Mouse (Mus musculus) lung, postnatal 25 days (tissue): ENCODE results near the gene Fhit.
A peak's percentile ranks its signal among the peaks of the same experiment; 100 is the strongest.
"Not testable (repeated sequence)": the region's sequence is repeated elsewhere in the genome, so short reads cannot be mapped to it uniquely, and the experiment has no call there.

ENCODE experiments used
- DNase-seq: peaks from one replicate; pipeline ENCODE4 v3.0.0; 2022; ENCODE audit warnings: low spot score

The Fhit gene

DNA sequence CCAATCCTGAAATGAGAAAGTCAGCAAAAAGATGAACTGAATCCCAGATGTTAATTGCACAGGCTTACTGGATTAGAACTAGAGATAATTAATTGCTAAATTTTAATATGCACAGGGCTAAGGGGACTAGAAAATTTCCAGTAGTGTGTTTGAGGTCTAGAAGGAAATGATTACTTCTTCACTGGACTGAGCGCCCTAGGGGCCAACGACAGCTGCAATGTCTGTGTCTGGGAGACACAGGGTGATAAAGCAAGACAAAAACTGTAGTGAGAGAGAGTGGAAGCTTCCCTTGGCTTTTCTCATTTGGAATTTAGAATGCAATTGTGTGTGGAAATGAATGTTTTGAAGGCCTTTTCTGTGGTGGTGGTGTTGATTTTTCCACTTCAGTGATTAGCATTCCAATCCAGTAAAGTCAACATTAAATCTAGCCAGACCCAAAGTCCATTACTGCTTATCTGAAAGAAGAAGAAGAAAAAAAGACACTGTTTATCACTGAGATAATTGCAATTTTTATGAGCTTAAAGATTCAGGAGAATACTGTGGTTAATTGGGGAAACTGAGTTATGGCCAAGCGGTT, 1184.8 kb downstream of the Fhit start:
- no peak for DNase-seq

DNA sequence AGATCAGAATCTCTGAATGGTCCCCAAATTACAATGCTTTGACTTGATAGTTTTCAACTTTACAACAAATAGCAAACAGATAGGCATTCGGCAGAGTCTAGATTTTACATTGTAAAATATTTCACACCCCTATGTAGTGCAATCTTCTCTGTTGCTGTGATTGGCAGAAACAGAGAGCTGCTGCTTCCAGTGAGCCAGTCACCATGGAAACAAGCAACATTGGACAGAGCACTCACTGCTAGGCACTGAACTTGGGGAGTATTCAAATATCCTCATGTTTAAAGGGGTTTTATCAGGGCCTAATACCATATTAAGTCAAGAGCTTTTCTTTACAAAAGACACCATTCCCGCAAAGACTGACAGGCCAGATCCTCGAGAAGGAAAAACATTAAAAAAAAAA, 1187.4 kb downstream of the Fhit start:
- no peak for DNase-seq

DNA sequence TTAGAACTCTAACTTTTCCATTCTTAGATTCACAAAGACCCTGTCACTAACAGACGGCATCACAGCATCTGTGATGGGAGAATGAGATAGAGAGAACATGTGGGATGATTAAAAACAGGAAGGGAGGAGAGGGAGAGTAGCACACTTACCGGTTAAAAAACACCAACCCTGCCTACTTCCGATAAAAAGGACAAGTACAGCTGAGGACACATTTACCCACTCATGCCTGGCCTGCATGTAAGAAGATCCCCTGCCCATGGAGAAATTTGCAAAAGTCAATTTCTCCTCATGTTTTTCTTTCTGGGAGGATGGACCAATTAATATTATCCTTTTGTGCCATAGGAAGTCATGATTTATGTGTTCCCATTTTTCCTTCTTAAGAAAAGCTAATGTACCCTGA, 1198.0 kb downstream of the Fhit start:
- DNase-seq = no peak

DNA sequence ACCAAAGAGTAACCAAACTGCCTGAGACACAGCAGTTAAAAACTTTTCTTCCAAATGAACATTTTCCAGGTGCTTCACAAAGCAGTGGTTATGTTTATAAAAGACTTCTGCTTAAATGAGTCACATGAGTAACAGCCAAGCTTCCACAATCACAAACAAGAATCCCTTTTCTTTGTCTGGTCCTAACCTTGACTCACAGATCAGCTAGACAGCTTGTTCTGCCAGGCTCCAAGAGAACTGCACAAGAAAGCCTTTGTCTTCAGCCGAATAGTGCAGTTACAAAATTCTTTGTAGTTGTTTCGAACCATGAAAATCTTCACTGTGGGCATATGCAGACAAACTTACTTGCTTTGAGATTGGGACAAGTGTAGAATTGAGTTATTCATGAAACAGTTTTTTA, 1201.4 kb downstream of the Fhit start:
- no peak for DNase-seq

DNA sequence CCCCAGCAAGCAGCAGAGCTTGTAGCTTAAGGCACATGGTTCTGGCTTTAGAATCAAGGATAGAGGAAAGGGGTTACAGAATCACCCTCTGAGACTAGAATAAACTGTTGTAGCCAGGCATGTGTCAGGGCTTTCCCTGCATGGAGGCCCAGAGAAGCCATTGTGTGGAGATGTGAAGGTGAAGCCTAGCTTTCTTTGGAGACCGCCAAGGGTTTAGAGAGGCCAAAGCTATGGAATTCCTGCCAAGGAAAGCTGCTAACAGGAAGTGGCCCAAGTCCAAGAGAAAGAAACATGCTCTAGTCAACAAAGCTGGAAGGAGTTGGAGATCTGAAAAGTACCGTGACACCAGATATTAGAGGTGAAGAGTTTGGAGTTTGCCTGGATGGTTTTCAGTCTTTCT, 1262.3 kb downstream of the Fhit start:
- DNase-seq = no peak

DNA sequence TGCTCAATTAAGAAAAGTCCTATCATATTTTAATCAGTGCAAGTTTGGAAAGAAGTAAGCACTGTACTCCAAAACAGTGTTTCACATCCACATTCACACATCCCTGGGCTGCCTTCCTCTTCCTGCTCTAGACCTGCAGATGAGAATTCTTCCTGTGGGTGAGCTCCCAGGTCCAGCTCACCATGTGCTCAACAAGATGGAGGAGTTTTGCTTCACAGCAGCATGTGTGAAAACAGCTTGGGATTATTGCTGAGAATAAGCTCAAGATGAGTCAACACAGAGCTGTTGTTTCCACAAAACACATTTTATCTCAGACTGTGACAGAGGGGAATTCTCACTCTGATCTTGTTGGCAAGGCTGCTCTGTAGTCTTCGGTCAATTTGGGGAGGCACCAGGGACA, 1265.3 kb downstream of the Fhit start:
- DNase-seq = no peak

DNA sequence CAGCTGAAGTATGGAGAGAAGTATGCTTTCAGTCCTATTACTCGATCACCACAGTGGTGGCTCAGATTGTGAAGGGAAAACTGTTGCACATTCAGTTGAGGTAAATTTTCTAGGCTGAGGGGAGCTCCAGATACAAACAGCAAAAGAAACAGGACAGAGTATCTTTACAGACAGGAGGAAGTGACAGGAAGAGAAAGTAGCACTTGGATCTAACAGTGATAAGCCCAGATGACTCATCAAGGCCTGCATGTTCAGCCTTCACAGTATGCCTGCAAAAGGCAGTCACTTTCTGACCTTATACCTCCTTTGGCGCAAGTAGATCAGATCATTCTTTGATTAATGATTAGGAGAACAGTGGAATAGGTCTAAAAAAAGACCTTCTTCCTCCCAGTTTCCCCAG, 1309.8 kb downstream of the Fhit start:
- no peak for DNase-seq

DNA sequence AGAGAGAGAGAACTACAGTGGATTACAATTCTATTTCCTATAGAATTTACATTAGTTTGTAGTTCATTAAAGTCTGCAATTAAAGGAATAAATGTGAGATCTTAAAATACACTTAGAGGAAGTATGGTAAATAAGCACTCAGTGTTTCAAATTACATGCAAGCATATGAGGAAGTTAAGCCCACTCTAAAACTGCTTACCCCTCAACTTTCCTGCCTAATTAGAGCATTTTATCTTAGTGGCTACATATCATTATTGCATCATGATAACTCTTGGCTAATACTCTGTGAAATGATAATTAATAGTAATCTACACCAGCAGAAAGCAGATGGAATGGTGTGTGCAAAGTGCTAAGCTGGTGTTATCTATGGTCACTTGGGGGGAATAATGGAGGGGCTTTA, 1329.5 kb downstream of the Fhit start:
- DNase-seq = no peak

DNA sequence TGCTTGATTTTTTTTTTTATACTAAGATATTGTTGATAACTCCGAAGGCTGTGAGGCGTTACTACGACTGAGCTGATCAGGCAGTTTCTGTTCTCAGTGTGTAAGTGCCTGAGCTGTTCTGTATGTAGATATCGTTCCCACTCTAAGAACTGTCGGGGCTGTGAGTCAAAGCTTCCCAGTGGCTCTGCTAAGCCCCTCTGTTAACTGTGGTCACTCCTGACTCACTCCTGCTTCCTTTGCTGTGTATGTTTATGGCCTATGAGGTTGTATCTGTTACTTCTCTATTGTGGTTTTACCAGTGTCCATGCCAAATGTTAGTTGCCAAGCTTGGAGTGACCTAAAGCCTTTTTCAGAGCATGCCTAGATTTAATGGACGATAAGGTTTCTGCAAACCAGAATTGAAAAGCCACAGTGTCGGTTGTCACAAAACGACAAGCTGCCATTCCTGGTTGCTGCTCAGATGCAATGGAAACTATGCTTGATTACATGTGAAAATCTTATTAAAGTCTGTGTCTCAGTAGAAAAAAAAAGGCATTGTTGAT, 1333.1 kb downstream of the Fhit start:
- not testable (repeated sequence) for DNase-seq

DNA sequence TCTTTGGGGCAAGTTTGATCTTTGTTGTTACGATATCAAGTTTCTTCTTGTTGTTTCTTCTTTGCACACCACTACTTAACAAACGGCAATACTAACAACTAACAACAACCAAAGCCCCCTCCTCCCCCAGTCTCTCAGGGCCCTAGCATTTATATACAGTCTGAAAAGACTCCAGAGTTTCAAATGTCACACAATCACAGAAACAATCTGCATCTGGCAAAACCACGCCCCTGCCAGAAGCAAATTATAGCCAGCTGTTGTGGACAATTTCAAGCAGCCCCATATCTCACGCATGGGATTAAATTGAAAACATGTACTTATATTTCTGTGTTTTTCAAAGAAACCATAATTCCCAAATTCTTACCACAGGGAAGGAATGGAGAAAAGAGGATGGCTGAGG, 1345.9 kb downstream of the Fhit start:
- no peak for DNase-seq

DNA sequence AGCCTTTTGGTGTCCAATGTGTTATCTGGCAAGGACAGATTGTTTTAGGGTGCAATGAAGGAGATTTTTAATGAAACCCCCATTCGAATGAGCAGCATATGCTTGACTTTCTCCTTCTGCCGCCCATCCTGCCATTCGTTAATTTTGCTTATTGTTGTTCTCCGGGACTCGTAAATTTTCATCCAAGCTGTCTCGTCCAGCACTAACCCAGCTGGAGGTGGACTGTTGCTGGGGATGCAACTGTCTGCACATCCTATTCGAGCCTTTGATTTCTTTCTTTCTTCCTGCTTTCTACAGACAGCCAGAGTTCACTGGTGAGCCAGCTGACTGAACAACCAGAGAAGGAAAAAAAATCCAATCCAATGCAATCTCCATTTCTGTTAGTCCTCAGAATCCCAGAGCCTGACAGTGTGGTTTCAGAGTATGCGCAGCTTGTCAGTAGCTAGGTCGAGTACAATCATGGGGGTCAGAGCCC, 1350.0 kb downstream of the Fhit start:
- DNase-seq = no peak

DNA sequence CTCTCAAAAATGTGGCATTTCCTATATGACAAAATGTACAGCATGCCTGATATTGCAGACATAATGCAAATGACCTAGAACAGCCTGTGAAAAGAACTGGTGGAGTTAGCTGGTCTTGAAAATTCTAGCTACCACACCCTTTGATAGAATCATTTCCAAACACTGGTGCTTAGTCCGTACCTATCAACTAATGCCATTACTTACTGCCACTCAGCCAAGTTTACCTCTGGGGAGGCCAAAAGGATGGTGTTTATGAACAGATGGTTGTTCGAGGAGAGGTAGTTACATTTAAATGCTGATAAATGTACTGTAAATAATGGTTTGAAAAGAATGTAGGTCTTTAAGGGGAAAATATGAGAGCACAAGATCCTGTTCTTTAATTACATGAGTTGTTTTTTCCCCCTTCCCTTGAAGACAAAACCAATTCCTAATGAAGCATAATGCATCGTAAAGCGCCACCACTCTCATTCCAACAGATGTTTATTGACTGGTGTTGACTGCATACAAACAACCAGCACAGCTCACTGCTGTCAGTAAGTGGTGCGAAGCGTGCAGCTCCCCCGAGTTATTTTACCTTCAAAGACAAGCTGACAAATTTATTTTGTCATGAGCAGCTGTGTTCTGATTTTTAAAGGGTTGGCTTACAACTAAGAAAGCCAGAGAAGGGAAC, 1350.5 kb downstream of the Fhit start:
- no peak for DNase-seq

DNA sequence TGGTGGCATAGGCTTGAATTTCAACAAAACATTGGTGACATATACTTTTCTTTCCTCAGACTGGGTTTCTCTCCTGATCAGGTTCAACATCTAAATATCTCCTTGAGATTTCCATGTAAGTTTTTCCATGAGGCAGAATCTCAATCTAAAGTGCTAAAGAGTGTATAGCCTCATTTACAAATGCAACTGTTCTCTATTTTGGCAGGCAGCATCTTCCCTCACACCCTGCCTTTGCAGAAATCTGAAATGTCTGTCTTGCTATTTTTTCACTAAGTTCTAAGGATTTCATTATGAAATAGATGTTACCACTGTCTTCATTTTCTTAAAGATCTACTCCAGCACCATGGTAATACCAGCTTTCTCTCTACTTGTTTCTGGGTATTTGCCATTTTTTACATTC, 1368.4 kb downstream of the Fhit start:
- DNase-seq = no peak

DNA sequence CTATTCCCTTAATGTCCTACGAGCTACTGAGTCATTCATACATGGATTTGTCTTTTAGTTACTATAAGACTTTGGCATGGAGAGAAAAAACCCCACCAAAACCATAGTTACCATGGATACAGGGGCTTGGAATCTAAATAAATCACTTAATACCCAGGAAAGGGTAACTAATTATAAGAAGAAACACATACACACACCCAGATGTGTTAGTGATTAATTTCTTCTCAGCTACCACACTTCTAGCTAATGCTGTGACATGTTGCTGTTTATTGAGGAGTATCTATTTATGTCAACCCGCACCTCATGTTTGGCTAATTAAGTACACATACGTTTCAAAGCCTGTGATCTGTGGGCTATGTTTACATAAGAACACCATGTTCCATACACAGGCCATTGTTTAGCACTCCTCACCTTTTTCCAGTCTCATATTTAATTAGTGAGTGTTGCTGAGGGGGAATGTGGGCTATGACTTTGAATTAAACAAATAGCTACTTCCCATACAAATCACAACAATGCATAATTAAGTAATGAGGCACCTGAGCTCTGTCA, 1373.4 kb downstream of the Fhit start:
- DNase-seq = no peak

DNA sequence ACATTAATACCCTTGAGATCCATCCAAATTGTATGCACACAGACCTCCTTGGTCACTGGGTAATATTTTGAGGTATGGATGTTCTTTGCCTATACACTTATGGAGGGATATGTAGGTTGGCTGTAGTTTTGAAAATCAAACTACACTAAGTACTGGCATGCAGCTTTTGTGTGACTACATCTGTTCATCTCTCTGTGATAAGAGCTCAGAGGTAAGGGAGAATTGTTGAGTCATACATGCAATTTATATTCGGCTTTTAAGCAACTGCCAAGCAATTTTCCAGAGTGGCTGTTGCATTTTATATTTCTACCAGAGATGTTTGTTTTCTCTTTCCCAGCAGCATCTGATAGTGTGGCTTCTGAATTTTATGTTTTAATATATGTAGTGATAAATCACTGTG, 1374.4 kb downstream of the Fhit start:
- no peak for DNase-seq

DNA sequence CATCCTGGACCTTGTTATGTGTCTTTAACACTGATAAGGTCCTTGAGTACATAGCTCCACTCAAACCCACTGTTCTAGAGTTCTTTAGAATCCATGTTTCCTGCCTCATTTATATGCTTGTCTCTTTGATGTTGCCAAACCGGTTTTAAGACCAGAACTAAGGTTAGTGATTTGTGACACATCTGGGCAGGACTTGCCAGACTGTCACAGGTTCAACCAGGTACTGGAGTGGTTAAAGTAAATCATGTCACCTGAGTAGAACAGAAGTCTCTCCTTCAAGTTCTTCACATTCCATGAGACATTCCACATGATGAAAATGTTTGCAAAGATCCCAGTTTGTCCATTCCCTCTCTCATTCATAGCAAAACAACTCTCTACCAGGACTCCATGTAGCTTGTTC, 1376.0 kb downstream of the Fhit start:
- DNase-seq = peak; percentile 4

DNA sequence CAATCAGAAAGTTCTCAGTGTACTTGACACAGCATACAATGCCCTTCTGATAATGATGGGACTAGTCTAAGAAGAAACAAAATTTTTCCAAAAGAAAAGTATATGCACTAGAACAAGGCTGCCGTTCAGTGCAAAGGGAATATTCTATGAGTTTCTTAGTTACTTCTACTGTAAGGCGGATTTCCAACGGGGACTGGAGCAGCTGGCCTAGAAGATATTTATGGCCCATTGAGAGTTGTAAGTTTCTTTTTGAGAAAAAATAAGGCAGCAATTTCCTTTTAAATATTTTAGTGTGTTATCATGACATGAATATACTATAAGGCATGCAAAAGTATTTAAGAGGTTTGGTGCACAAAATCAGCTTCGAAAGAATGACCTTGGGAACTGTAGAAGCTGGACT, 1410.5 kb downstream of the Fhit start:
- no peak for DNase-seq

DNA sequence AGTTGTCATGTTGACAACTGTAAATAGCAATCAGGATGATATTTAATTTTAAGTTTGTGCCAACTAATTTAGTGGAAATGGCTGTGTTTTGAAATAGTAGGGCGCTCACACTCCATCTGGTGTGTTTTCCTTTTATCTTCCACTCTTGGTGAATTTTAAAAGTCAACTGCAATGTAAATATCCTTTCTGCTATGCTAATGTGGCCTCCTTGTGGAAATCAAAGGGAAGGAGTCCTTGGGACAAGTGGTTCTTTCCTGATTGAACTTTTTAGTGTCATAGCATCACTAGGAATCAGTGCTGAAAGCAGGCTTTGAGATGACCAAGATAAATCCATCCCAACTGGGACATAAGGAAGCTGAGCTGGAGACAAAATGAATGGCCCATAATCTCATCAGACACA, 1413.1 kb downstream of the Fhit start:
- no peak for DNase-seq

DNA sequence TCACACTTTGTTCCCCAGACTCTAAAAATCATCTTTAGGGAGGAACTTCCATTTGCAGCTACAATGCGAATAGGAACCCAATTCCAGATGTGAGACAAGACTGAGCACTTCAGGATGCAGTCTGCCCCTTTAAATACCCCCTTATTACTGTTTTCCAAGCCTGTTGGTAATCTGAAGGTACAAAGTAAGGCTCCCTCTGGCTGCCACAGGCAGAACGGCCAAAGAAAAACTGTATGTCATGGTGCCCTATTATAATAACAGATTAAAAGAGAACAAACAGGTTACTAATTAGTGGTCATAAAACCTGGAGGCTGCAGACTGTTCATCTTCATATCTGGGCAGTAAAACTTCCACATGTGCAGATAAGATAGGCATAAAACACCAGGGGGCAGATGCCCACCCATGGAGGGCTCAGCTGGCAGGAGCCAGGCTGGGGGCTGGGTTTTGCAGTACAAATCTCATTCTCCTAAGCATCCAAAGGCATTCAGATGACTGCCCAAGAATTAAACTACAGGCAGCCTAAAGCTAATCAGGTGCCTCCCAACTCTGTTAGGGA, 1439.8 kb downstream of the Fhit start:
- DNase-seq = no peak

DNA sequence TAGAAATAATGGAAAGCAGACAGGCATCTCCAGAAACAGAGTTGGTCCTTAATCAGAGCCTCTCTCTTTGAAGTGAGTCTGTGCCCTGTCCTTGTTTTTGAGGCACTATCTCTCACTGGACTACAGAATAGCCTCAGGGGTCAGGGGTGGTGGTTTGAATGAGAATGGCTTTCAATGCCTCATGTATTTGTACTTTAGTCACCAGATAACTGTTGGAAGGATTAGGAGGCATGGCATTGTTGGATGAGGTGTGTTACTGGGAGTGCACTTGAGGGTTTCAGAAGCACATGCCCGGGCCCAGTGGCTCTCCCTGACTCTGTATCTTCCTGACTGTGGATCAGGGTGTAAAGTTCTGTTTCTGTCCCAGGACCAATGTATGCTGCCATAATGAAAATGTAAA, 1463.2 kb downstream of the Fhit start:
- DNase-seq = no peak

DNA sequence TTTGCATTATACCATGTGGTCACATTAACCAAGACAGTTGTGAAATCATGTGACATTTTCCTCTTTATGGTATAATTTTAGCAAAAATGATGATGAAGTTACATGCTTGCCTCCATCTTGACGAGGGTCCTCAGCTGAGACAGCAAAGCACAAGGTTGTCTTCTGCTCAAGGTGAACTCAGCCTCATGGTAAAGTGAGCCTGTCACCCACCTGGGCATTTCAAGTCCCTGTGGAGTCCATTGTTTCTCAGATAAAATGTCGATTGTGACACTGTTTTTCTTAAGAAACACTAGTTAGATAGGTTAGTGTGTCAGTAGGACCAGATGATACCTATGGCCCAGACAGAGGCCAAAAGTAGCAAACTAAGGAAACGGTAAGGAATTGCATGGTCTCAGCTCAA, 1464.7 kb downstream of the Fhit start:
- DNase-seq = no peak

DNA sequence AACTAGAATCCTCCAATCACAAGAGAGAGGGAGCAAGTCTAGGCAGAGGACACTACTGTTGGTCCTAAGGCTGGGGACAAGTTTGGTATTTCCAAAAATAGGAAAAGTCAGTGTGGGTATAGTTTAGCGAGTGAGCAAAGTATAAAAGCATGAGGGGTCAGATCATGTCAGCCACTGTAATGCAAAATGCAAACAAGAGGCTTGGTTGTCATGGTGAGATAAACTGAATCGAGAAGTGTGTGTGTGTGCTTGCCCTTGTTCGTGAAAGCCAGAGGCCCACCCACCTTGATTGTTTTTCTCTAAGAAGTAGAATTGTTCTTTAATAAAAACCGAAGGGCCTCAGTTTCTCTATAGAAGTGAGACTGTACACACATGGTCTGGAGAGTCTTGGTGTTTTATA, 1465.8 kb downstream of the Fhit start:
- DNase-seq = no peak

DNA sequence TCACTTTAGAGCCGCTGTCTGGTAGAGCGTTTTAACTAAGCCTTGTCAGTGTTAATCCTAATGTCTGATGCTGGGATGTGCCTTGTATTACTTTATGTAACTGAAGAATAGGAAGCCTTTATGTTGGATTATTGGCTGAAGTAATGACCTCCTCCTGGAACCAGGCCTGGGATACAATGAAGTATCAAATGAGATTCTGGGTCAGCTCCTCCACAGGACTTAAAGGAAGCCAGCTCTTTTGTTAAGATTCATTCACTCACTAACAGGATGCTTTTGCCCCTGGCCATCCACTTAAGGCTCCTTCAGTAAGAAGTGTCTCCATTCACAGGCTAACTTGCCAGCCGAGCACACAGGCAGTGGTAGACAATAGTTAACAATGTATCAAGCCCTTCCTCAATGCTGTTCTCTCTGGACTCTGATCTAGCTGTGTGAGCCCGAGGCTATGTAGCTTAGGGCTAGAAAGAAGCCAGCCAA, 1466.6 kb downstream of the Fhit start:
- no peak for DNase-seq
